Mouse (Mus musculus): ENCODE results near the gene Hist1h1c.

Gene Hist1h1c

DNA sequence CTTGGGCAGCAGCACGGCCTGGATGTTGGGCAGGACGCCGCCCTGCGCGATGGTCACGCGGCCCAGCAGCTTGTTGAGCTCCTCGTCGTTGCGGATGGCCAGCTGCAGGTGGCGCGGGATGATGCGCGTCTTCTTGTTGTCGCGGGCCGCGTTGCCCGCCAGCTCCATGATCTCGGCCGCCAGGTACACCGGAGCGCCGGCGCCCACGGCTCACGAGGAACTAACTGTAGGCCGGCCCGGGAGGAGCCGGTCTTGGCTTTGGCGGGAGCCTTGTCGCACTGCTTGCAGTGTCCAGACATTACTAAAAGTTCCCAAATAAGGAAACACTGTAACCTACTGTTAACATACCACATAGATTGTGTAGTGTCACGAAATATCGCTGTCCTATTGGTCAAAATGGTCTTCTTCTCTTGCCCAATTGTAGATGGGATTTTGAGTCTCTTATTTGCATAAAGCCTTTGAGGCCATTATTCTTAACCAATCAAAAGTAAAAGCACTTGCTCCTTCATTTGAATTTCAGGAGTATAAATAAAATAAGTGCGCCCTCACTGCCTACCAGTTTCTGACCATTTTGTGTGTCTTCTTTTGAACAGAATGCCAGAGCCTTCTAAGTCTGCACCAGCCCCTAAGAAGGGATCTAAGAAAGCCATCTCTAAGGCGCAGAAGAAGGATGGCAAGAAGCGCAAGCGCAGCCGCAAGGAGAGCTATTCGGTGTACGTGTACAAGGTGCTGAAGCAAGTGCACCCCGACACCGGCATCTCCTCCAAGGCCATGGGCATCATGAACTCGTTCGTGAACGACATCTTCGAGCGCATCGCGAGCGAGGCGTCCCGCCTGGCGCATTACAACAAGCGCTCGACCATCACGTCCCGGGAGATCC lies 7.8 kb downstream of the Hist1h1c start, which contains the start of gene Hist1h2bb:
Gene Hist1h2bb, plus strand, starts transcription at position 534 of the 880 bp plus-strand sequence.
- DNase-seq, result peak; percentile 74

DNA sequence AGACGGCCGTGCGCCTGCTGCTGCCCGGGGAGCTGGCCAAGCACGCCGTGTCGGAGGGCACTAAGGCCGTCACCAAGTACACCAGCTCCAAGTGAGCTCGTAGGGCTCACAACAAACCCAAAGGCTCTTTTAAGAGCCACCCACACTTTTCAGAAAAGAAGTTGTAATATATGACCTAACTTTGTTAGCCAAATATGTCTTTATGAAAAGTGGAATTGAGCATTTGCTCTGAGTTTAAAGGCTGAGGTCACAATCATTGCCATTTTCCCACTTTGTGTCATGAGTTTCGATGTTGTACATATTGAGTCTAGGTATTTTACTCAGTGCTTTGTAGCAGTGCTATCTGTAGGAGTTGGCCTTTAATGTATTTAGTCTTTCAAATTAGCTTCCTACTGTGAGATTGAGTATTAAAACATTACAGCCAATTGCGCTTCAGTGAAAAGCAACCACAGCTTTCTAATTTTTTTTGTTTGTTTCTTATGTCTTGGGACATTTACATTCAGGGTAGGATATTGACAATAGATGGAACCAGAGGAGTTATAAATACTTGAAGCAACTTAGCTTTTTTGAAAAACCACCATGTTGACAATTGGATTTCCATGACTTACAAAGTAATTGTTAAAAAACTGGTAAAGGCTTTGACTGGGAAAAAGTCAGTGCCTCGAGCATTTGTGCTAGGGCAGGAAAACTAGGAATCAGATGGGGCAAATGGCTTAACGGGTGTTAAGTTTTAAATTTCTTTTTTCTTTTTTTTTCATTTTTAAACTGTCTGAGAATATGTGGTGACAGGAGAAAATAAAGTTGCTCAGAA lies 8.7 kb downstream of the Hist1h1c start:
- no peak for DNase-seq

DNA sequence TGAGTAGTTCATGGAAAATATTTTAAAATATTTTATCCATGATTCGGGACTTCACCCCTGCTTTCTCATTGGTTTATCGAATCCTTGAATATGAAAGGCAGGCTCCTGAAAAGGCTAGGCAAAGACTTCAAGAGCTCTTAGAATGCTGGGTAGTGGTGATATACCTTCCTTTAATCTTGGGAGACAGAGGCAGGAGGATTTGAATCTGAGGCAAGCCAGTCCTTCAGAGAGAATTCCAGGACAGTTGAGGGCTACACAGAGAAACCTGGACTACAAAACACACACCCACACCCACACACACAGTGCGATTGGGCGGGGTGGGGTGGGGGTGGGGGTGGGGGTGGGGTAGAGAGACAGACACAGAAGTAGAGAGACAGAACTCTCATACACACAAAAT lies 9.3 kb downstream of the Hist1h1c start:
- DNase-seq, result no peak

DNA sequence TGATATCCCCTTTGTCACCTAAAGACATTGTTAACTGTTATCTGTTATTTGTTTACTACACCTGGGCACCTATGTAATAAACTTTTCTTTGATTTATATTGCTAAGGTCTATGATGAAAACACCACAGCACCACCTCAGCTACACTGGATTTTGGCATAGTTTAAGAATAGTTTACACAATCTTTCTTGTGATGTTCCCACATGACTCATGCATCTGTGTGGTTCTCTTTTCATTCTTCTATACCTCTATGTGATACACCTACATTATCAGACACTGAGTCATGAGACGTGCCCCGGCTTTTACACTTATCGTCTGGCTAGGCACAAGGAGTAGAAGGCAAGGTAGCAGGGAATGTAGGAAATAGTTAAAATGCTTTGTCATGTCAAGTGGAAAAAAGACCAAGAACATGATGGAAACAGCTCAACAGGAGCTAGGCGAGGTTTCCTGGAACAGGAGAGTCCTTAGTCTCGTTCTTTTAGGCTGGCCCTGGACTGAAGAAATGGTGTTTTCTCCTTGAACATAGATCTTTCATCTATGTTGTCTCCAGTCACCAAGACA lies 11.0 kb downstream of the Hist1h1c start:
- no peak for DNase-seq

DNA sequence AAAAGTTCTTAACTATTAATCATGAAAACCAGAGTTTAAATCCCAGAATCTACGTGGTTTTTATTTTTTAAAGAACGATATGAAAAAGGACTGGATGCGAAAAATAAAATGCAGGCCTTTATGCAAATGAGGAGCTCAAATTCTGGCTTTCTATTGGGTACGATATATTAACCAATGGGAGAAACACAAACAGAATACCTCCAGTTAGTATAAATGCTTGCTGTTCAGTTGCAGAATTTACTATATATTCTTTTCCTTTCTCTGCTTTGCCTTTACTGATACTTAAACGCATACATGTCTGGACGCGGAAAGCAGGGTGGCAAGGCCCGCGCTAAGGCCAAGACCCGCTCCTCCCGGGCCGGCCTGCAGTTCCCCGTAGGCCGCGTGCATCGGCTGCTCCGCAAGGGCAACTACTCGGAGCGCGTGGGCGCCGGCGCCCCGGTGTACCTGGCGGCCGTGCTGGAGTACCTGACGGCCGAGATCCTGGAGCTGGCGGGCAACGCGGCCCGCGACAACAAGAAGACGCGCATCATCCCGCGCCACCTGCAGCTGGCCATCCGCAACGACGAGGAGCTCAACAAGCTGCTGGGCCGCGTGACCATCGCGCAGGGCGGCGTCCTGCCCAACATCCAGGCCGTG lies 12.3 kb downstream of the Hist1h1c start, which contains the start of gene Hist1h2ab:
Gene Hist1h2ab, plus strand, starts transcription at position 288 of the 639 bp plus-strand sequence.
- peak; percentile 73 for DNase-seq

DNA sequence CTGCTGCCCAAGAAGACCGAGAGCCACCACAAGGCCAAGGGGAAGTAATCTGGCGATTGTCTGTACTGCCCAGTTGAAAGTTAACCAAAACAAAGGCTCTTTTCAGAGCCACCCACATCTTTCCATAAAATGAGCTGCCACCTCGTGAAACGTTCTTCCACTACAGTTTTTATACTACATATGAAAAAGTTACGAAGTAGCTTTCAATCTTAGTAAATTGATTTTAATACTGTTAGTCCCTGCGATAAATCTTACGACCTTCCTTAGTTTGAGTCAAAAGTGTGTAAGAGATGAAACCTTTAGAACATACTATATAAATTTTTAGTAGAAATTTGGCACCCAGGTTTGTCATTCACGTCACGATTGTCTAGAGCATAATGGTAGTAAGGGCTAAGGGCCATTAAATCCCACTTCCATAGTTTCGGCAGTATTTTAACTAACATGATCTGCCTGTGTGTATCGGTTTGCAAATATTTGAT lies 12.9 kb downstream of the Hist1h1c start:
- DNase-seq, result peak; percentile 19

DNA sequence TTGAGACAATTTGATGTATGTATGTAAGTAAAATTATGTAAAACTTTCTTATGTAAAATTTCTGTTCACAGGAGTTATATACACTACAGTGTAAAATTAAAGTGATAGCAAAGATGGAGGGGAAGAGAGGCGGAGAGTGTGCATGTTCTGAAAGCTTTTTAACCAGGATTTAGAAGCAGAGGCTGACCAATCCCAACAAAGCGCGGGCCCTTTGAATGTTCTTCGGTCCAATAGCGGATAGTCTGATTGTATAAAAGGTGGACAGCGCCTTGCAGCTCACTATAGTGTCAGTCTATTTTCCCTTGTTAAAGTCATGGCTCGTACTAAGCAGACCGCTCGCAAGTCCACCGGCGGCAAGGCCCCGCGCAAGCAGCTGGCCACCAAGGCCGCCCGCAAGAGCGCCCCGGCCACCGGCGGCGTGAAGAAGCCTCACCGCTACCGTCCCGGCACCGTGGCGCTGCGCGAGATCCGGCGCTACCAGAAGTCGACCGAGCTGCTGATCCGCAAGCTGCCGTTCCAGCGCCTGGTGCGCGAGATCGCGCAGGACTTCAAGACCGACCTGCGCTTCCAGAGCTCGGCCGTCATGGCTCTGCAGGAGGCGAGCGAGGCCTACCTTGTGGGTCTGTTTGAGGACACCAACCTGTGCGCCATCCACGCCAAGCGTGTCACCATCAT lies 13.6 kb downstream of the Hist1h1c start, which contains the start of gene Hist1h3b:
Gene Hist1h3b, plus strand, starts transcription at position 201 of the 675 bp plus-strand sequence.
- DNase-seq, result peak; percentile 93

DNA sequence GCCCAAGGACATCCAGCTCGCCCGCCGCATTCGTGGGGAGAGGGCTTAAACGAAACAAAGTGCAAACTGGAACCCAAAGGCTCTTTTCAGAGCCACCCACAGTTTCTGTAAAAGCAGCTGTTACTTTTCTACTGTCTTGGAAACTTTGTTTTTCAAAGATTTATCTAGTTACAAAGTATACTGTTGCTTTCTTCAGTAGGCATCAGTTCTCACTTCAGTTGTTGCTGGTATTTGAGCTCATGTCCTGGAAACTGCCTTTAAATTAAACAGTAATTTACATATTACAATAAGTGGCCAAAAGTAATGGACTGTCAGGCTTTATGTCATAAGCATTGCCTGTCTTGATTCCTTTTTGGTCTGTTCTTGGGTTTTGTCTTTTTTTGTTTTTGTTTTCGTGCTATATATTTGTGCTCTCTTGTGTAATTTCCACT lies 14.1 kb downstream of the Hist1h1c start:
- DNase-seq, result peak; percentile 38

DNA sequence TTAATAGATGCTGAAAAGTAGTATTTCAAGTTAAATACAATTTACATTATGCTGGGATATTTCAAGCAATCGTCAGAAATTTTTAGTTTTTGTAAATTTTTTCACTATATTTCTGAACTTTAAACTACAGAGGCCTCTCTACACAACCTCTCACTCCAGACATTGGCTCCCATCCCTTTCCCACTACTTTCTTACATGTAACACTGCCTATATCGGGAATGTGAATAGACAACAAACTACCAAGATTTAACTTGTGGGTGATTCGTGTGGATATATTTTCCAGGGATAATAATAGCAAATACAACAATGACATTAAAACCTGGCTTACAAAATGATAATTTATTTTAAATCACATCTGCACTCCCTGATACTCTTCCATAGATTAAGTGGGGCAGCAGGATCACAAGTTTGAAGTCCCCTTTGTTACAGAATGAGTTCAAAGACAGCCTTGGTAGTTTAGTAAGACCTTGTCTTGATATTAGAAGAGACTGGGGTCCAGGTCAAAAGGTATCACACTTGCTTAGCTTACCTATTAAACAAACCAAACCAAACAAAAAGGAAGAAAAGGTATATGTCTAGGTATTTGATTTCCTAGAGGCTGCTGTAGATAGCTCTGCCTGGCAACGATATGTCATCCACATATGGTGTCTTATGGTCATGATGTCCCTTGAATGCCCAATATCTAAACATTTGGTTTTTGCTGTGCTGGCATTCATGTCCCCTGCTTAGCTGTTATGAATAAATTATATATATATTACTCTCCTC lies 14.9 kb downstream of the Hist1h1c start:
- no peak for DNase-seq

DNA sequence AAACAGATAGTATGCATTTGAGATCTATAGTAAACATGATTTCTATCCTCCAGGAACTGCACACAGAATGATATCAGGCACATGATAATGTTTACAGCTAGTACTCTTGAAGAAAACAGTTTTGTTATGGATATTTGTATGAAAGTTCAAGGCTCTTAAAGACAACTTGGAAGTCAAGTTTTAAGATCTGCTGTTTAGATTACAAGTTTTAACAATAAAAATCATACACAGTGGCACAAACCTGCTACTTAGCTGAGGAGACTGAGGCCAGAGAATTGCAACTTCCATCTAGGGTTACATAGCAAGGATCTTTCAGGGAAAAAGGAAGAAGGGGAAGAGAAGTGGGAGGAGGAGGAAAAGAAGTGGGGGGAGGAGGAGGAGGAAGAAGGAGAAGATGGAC lies 16.4 kb downstream of the Hist1h1c start:
- DNase-seq, result no peak

DNA sequence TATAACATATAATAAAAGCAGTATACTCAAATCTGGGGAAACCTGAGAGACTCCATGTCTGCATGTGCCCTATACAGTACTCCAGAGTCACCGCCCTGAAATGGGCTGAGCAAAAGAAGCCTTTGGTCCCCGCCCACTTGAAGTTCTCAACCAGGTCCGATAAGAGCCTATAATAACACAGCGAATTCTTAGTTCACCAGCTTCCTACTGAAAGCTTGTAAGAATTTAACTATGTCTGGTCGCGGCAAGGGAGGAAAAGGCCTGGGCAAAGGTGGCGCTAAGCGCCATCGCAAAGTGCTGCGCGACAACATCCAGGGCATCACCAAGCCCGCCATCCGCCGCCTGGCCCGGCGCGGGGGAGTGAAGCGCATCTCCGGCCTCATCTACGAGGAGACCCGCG lies 18.2 kb downstream of the Hist1h1c start, which contains the start of gene Hist1h4b:
Gene Hist1h4b, plus strand, starts transcription at position 224 of the 400 bp plus-strand sequence.
- peak; percentile 89 for DNase-seq

DNA sequence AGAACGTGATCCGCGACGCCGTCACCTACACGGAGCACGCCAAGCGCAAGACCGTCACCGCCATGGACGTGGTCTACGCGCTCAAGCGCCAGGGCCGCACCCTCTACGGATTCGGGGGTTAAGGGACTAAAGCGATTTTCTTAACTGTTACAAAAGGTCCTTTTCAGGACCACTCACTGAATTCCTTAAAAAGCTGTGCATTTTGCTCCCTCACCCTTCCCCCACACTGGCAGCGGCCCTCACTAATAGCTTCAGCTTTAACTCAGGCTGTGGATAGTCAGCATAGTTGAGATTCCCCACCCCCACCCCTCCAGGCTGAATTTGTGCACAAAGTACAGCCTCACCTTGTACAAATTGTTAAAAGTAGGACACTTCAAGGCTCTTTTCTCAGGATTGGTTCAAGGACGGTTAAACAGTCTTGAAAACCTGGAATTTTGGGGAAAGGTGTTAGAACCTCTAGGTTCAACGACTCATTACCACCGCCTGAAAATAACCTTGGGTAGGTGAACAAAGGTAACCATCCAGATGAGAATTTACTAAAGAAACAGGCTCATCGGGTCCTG lies 18.7 kb downstream of the Hist1h1c start:
- DNase-seq, result peak; percentile 46

DNA sequence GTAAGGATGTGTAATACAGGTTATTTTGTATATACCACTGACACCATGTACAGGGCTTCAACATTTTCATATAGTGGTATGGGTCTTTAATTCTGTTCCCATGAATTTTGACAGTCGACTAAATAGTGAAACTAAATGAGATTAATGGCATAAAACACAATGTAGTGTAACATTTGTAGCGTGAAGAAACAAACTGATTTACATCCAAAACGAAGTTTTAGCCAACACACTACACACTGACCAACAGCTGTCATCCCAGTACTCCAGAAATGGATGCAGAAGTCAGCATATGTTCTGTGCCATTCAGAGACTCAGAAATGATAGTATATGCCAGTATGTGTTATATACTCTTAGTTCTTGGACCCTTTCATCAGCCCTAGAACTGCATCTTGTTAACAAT lies 19.3 kb downstream of the Hist1h1c start:
- no peak for DNase-seq

DNA sequence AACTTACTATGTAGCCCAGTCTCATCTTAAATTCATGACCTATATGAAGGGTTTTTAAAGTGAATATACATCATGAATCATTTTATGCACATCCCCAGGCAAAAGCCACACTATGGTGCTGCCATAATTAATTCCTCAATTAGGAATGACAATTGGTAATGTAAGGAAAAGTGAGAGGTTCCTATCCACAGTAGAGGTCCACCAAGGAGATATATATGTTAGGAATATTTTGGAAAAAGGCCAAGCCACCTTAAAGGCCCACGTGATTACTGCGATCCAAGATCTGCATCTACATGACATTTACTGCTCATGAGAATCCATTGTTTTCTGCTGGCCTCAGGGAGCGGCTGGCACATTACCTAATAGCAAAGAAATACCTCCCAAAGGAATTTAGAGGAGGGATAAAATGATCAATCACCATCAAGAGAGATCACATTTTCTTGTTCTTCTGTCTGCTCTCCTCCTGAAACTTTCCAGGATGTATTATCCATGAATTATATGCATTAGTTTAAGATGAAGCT lies 20.7 kb downstream of the Hist1h1c start:
- no peak for DNase-seq

DNA sequence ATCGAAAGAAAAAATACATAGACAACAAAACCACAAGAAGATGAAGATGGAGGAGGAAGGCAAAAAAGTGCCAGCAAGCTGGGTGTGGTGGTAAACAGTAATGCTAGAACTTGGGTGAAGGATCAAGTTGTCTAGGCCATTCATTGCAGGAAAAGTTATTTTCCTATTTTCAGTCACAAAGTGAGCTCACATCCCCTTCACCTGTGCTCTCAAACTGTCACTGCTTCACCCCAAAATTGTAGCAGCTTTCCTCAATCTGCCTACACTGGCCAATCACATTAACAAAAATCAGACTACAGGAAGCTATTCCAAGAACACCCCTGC lies 21.3 kb downstream of the Hist1h1c start:
- DNase-seq, result no peak

DNA sequence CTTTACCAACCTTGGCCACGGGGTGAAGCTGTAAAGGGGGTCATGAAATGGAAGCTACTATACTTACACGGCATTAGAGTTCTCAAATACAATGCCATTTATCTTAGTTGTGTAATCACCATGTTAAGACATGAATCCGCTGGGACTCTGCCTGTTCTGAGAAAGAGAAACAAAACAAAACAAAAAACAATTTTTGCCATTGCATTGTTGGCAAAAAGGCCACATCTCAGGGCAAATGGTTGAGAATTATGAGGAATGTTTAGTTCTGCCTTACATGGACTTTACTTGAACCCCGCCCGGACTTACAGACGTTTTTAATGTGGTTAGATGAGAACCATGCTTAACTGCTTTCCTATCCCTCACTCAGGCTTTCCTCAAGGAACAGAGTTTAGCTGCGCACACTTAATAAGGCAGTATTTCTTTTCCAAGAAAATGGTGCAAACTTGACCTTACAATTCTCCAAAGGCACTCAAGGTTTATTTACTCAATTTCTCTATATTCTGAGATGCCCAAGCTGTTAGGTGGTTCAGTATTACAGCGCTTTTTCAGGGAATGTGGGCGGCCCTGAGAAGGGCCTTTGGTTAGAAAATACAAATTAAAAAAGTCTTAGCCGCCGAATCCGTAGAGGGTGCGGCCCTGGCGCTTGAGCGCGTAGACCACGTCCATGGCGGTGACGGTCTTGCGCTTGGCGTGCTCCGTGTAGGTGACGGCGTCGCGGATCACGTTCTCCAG lies 21.8 kb downstream of the Hist1h1c start:
- DNase-seq, result peak; percentile 65

DNA sequence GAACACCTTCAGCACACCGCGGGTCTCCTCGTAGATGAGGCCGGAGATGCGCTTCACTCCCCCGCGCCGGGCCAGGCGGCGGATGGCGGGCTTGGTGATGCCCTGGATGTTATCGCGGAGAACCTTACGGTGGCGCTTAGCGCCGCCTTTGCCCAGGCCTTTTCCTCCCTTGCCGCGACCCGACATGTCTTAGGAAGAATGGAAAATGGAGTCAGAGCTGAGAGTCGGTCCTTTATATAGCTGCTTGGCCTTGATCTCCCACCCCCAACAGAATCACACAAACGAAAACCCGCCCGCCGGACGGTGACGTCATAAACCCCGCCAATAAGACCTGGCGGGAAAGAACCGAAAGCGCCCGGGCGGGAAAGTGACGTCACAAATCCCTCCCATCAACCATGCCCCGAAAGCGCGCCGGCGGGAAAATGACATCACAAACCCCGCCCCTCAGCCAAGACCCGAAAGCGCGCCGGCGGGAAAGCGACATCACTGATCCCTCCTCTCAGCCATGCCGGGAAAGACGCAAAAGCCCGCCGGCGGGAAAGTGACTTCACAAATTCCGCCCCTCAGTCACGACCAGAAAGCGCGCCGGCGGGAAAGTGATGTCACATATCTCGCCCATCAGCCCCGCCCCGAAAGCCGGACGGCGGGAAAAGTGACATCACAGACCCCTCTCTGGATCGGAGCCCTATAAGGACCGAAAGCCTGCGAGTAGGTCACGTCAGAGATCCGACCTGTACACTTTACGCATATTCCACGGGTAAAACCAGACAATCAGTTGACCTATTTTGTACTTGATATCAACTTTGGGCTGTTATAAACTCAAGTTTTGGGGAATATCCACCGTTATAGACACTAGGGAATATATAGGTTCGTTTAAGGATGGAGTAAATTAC lies 22.6 kb downstream of the Hist1h1c start, which contains the start of gene Hist1h4a:
Gene Hist1h4a, minus strand, starts transcription at position 259 of the 893 bp plus-strand sequence.
- DNase-seq, result peak; percentile 99

All from thymus, postnatal 4 days (tissue).